Mouse (Mus musculus): ENCODE measurements around the gene Cog2.

- peak; percentile 72; the same call in 1 of the 2 replicates for TF ChIP-seq CTCF (IDR thresholded peaks at IDR 0.05; ENCODE audit: insufficient read depth, low read depth, low read length)
- TF ChIP-seq POLR2A (IDR thresholded peaks at IDR 0.05; ENCODE audit: insufficient read depth, low read depth, low read length), result peak; percentile 71
Measured at GRCm38 (mm10) chr8:124520249-124521080, at the start of gene Cog2.
